Mouse (Mus musculus): Measurements from ENCODE around the gene Fam3a. TPM values are rescaled to one million over a fixed set of nuclear protein-coding genes. Genes with fewer than 3 reads are reported as not detected.

The Fam3a gene
- 0.35 and 0.84 TPM in 2 replicates for polyA plus RNA-seq (2012)

GRCm38 (mm10) chrX:74392535-74393443, at the start of gene Fam3a, which contains the start of gene Ikbkg:
Fam3a (minus strand) TSS chrX:74393272.
Ikbkg (plus strand) TSS chrX:74393290.
- H3K4me3 ChIP-seq (replicated peaks) = peak within 1 kb of the TSS; percentile 79
- peaks cover 3% of the 10 kb centered on the region for H3K36me3 ChIP-seq (ENCODE audit: control insufficient read depth)
- TF ChIP-seq GATA1 (IDR thresholded peaks at IDR 0.05; ENCODE audit: low read length) (peak; percentile 49; the same call in 1 of the 2 replicates), TAL1 (IDR thresholded peaks at IDR 0.05; ENCODE audit: low read length) (no peak)
- peaks cover 35% of the 10 kb centered on the region for H3K4me1 ChIP-seq (ENCODE audit: control insufficient read depth)
- H3K9me3 ChIP-seq (ENCODE audit: control insufficient read depth, low read length) = peaks cover 8% of the 10 kb centered on the region
- H3K27me3 ChIP-seq (ENCODE audit: control insufficient read depth) = no peaks in the 10 kb centered on the region; the same call in 1 of the 2 replicates

DNA sequence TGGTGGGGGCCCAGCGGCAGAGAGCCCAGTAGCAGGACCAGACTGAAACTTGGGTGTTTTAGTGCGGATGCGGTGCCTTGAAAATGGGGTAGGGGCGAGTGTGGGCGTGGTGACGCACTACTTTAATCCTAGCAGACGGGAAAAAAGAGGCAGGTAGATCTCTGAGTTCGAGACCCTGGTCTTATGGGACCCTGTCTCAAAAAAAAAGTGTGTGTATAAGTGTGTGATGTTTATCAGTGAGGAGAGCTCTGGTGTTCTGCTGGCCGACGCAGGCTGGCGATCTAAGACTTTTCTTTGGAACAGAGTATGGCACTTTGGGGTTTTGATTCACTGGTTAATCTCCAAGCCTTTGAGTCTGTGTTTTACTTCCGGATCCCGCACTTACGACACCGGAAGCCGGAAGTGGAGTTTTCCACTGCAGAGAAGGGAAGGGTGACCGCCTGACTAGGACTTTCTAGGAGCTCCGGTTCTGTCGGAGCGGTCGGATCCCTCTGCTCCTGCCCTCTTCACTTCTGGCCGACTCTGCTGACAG, 36.3 kb upstream of the Fam3a start:
- Histone ChIP-seq H3K27me3 (ENCODE audit: control insufficient read depth) (no peaks in the 10 kb centered on the region; the same call in none of the 2 replicates), H3K4me3 (replicated peaks) (peak overlapping the region; percentile 83), H3K36me3 (ENCODE audit: control insufficient read depth) (peaks cover 71% of the 10 kb centered on the region), H3K9me3 (ENCODE audit: control insufficient read depth, low read length) (peaks cover 7% of the 10 kb centered on the region), H3K4me1 (ENCODE audit: control insufficient read depth) (peaks cover 51% of the 10 kb centered on the region)
- no peak for TF ChIP-seq TAL1 (IDR thresholded peaks at IDR 0.05; ENCODE audit: low read length)
- TF ChIP-seq GATA1 (IDR thresholded peaks at IDR 0.05; ENCODE audit: low read length) = no peak

- TF ChIP-seq TAL1 (IDR thresholded peaks at IDR 0.05; ENCODE audit: low read length) = no peak
- TF ChIP-seq GATA1 (IDR thresholded peaks at IDR 0.05; ENCODE audit: low read length) = no peak
These were observed 35.8 kb upstream of the Fam3a start, which contains the start of gene G6pdx for GRCm38 (mm10) chrX:74428826-74429276. G6pdx (minus strand) TSS chrX:74429194.

GRCm38 (mm10) chrX:74428146-74428825, 35.2 kb upstream of the Fam3a start:
- peaks cover 71% of the 10 kb centered on the region for H3K36me3 ChIP-seq (ENCODE audit: control insufficient read depth)
- no peak for TF ChIP-seq GATA1 (IDR thresholded peaks at IDR 0.05; ENCODE audit: low read length)
- no peak for TF ChIP-seq TAL1 (IDR thresholded peaks at IDR 0.05; ENCODE audit: low read length)
- H3K4me3 ChIP-seq (replicated peaks) = peak overlapping the region; percentile 83
- peaks cover 57% of the 10 kb centered on the region for H3K4me1 ChIP-seq (ENCODE audit: control insufficient read depth)
- no peaks in the 10 kb centered on the region; the same call in 1 of the 2 replicates for H3K27me3 ChIP-seq (ENCODE audit: control insufficient read depth)
- H3K9me3 ChIP-seq (ENCODE audit: control insufficient read depth, low read length) = peaks cover 7% of the 10 kb centered on the region

More at GRCm38 (mm10) chrX:74428826-74429276, 35.8 kb upstream of the Fam3a start, which contains the start of gene G6pdx:
- Histone ChIP-seq H3K4me1 (ENCODE audit: control insufficient read depth) (peaks cover 52% of the 10 kb centered on the region), H3K9me3 (ENCODE audit: control insufficient read depth, low read length) (peaks cover 7% of the 10 kb centered on the region), H3K27me3 (ENCODE audit: control insufficient read depth) (no peaks in the 10 kb centered on the region; the same call in 1 of the 2 replicates), H3K4me3 (replicated peaks) (peak within 1 kb of the TSS; percentile 83), H3K36me3 (ENCODE audit: control insufficient read depth) (peaks cover 71% of the 10 kb centered on the region)

DNA sequence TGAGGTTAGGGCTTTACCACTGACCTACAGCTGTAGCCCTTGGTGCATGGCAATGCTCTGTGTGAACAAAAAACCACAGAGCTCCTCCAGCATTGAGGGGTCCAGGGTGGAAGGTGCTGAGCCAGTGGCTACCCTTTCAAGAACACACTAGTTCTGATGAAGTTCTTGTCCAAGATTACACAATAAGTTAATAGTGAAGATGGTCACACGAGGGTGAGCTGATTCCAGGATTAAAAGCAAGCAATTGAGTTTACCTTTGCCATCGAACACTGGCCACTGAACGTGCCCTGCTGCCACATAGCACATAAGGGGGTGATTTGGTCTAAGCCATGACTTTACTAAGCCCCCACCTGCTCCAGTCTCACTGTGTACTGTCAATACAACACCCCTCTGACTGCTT, 34.0 kb upstream of the Fam3a start:
- Histone ChIP-seq H3K36me3 (ENCODE audit: control insufficient read depth) (peaks cover 66% of the 10 kb centered on the region), H3K4me1 (ENCODE audit: control insufficient read depth) (peaks cover 57% of the 10 kb centered on the region)

DNA sequence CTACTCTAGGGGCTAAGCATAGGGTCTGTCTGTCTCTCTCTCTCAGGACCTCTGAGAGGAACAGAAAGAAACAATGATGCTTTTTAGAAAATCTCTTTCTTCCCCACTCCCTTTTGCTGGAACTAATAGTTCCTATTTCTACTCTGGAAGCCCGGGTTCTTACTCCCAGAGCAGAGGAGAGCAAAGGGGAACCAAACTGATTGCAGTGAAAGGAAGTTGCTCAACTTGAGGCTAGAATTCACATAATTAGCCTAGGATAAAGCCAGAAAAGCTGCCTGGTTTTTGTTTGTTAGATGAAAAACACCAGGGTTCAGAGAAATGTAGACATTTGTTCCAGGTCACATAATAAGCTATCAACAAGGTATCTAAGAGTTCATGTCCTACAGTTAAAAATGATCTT, 33.2 kb upstream of the Fam3a start:
- peaks cover 57% of the 10 kb centered on the region for H3K4me1 ChIP-seq (ENCODE audit: control insufficient read depth)
- H3K27me3 ChIP-seq (ENCODE audit: control insufficient read depth) = no peaks in the 10 kb centered on the region; the same call in 1 of the 2 replicates
- H3K4me3 ChIP-seq (replicated peaks) = peak overlapping the region; percentile 83
- H3K36me3 ChIP-seq (ENCODE audit: control insufficient read depth) = peaks cover 58% of the 10 kb centered on the region
- no peak for TF ChIP-seq GATA1 (IDR thresholded peaks at IDR 0.05; ENCODE audit: low read length)
- TF ChIP-seq TAL1 (IDR thresholded peaks at IDR 0.05; ENCODE audit: low read length) = no peak
- peaks cover 7% of the 10 kb centered on the region for H3K9me3 ChIP-seq (ENCODE audit: control insufficient read depth, low read length)

More for the DNA sequence above, 34.0 kb upstream of the Fam3a start:
- TF ChIP-seq TAL1 (IDR thresholded peaks at IDR 0.05; ENCODE audit: low read length) (no peak), GATA1 (IDR thresholded peaks at IDR 0.05; ENCODE audit: low read length) (no peak)
- peak overlapping the region; percentile 83 for H3K4me3 ChIP-seq (replicated peaks)
- H3K9me3 ChIP-seq (ENCODE audit: control insufficient read depth, low read length) = peaks cover 7% of the 10 kb centered on the region
- no peaks in the 10 kb centered on the region; the same call in 1 of the 2 replicates for H3K27me3 ChIP-seq (ENCODE audit: control insufficient read depth)

GRCm38 (mm10) chrX:74425195-74425594, 32.1 kb upstream of the Fam3a start:
- no peaks in the 10 kb centered on the region; the same call in 1 of the 2 replicates for H3K27me3 ChIP-seq (ENCODE audit: control insufficient read depth)
- peaks cover 50% of the 10 kb centered on the region for H3K4me1 ChIP-seq (ENCODE audit: control insufficient read depth)
- TF ChIP-seq TAL1 (IDR thresholded peaks at IDR 0.05; ENCODE audit: low read length) = no peak
- TF ChIP-seq GATA1 (IDR thresholded peaks at IDR 0.05; ENCODE audit: low read length) = no peak
- peak overlapping the region; percentile 83 for H3K4me3 ChIP-seq (replicated peaks)
- H3K9me3 ChIP-seq (ENCODE audit: control insufficient read depth, low read length) = peaks cover 7% of the 10 kb centered on the region
- H3K36me3 ChIP-seq (ENCODE audit: control insufficient read depth) = peaks cover 56% of the 10 kb centered on the region

DNA sequence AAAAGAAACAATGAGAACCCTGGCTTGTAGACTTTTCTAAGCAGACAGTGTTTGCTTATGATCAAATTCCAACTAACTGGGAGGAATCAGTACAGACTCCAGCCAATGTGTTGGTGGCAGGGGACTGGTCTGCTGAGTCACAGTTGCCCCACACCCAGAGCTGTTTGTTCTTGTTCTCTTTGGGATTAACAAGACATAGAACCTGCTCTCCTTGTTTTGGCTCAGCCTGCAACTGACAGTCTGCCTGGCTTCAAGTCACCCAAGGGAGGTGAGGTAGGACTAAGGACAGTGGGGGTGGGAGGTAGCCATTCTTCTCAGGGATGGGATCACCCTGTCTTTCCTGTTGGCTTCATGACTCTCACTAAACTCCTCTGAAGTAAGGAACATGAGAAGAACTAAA, 31.4 kb upstream of the Fam3a start:
- peak overlapping the region; percentile 83 for H3K4me3 ChIP-seq (replicated peaks)
- peaks cover 46% of the 10 kb centered on the region for H3K4me1 ChIP-seq (ENCODE audit: control insufficient read depth)

More for the DNA sequence above, 31.4 kb upstream of the Fam3a start:
- Histone ChIP-seq H3K27me3 (ENCODE audit: control insufficient read depth) (no peaks in the 10 kb centered on the region; the same call in 1 of the 2 replicates), H3K9me3 (ENCODE audit: control insufficient read depth, low read length) (peaks cover 7% of the 10 kb centered on the region), H3K36me3 (ENCODE audit: control insufficient read depth) (peaks cover 56% of the 10 kb centered on the region)
- TF ChIP-seq TAL1 (IDR thresholded peaks at IDR 0.05; ENCODE audit: low read length) = no peak
- TF ChIP-seq GATA1 (IDR thresholded peaks at IDR 0.05; ENCODE audit: low read length) = no peak
